Mouse (Mus musculus): ENCODE results near the gene Gm136.

GRCm38 (mm10) chr4:34801166-34802034, 45.3 kb upstream of the Gm136 start:
- no peak for TF ChIP-seq CTCF (IDR thresholded peaks at IDR 0.05; ENCODE audit: extremely low read depth, insufficient read depth, low read length)
- no peak for TF ChIP-seq POLR2A (IDR thresholded peaks at IDR 0.05; ENCODE audit: extremely low read depth, insufficient read depth, low read length)
